Mouse (Mus musculus) liver, embryonic 14.5 days (tissue): ENCODE measurements around the gene Alox12b. TPM values are rescaled to one million over a fixed set of nuclear protein-coding genes. Genes with fewer than 3 reads are reported as not detected.

ENCODE experiments used
- ATAC-seq: fragments of 200-750 bp; cut with Nextera tagmentation; 2 replicates; pipeline ENCODE4 v1.8.0; 2017; ENCODE audit warnings: moderate number of reproducible peaks, mild to moderate bottlenecking, moderate library complexity; ENCODE audit not compliant: insufficient read depth
- DNase-seq, 3 experiments: peaks; one replicate each; pipeline ENCODE4 v3.0.0-alpha.2; 2012 to 2013; ENCODE audit warnings: low read depth in 3 of 3, low spot score in 3 of 3
- H3K27ac ChIP-seq: fragments of 300-500 bp; sonication (generic); 2 replicates; pipeline ENCODE4 v1.5.1; 2014; ENCODE audit warnings: moderate library complexity, mild to moderate bottlenecking, control low read depth, inconsistent platforms
- H3K27me3 ChIP-seq: fragments of 300-500 bp; sonication (generic); 2 replicates; pipeline ENCODE4 v1.6.1; 2014; ENCODE audit warnings: mild to moderate bottlenecking, low read length, moderate library complexity; ENCODE audit not compliant: control insufficient read depth, insufficient read depth
- H3K36me3 ChIP-seq: fragments of 300-500 bp; sonication (generic); replicated peaks from 2 replicates; pipeline ENCODE4 v1.6.1; 2014; ENCODE audit warnings: low read depth; ENCODE audit not compliant: control insufficient read depth, insufficient read depth
- H3K4me1 ChIP-seq, 2 experiments: fragments of 200-500 bp in 1 of 2; fragments of 300-500 bp in 1 of 2; sonication (generic) in 1 of 2; replicated peaks; 2 replicates each; pipeline ENCODE4 v1.6.1; 2012 to 2014; ENCODE audit warnings: antibody characterized with exemption in 1 of 2, inconsistent platforms in 1 of 2, low read length in 1 of 2; ENCODE audit not compliant: control insufficient read depth in 2 of 2, insufficient read depth in 2 of 2
- H3K4me2 ChIP-seq: fragments of 300-500 bp; sonication (generic); 2 replicates; pipeline ENCODE4 v1.6.1; 2014; ENCODE audit warnings: low read depth, mild to moderate bottlenecking, control low read depth, moderate library complexity
- H3K4me3 ChIP-seq, 2 experiments: fragments of 200-500 bp in 1 of 2; fragments of 300-500 bp in 1 of 2; sonication (generic) in 1 of 2; 2 replicates each; pipeline ENCODE4 v1.5.1; 2012 to 2014; ENCODE audit warnings: low read depth in 2 of 2, low read length in 2 of 2, mild to moderate bottlenecking in 2 of 2, control low read depth in 1 of 2, inconsistent platforms in 1 of 2, moderate library complexity in 1 of 2; ENCODE audit not compliant: insufficient read depth in 1 of 2
- H3K9ac ChIP-seq: fragments of 300-500 bp; sonication (generic); replicated peaks from 2 replicates; pipeline ENCODE4 v1.6.1; 2014; ENCODE audit warnings: mild to moderate bottlenecking, control low read depth, moderate library complexity
- H3K9me3 ChIP-seq: fragments of 300-500 bp; sonication (generic); 2 replicates; pipeline ENCODE4 v1.6.1; 2016; ENCODE audit warnings: low read length, mixed read lengths; ENCODE audit not compliant: control insufficient read depth
- CTCF ChIP-seq: IDR thresholded peaks from 2 replicates; pipeline ENCODE4 v1.5.1; 2016; ENCODE audit warnings: antibody characterized with exemption, low read depth, control low read depth
- EP300 ChIP-seq: IDR thresholded peaks from 2 replicates; pipeline ENCODE4 v1.6.1; 2016; ENCODE audit warnings: antibody characterized with exemption, low read depth
- WGBS: fragments of 180-500 bp; shearing (Covaris S2); extraction: QIAGEN DNeasy Blood & Tissue Kit; methylation state at CpG from one replicate; pipeline ENCODE4 v1.1.7; 2014; ENCODE audit not compliant: insufficient replicate concordance; 5-methylcytosine and 5-hydroxymethylcytosine counted together
- polyA plus RNA-seq, 2 experiments: library from polyadenylated mRNA; depleted of rRNA in 1 of 2; stranded (reverse) in 1 of 2; unstranded in 1 of 2; fragments of >200 nt; fragmentation: Nextera tagmentation in 1 of 2; extraction: Ambion mirVana in 1 of 2; gene quantifications; 2 replicates each; pipeline versions ENCODE4 v1.2.1 to v1.2.3; 2012 to 2014

Gene Alox12b
- polyA plus RNA-seq, 2 experiments: not detected

- H3K27ac ChIP-seq: no peak overlapping the region
- H3K9me3 ChIP-seq: no peaks in the 10 kb centered on the region
- H3K9ac ChIP-seq: no peak overlapping the region
- DNase-seq (no peak), ATAC-seq (no peak)
- no peaks in the 10 kb centered on the region for H3K36me3 ChIP-seq
- H3K27me3 ChIP-seq: peaks cover 23% of the 10 kb centered on the region
- no peaks in the 10 kb centered on the region for H3K4me1 ChIP-seq
- H3K4me2 ChIP-seq: no peak overlapping the region
- WGBS: 0% methylated on average over 14 of the region's 14 CpGs
- TF ChIP-seq CTCF: no peak
- TF ChIP-seq EP300: no peak
- H3K4me3 ChIP-seq: no peak overlapping the region
Observed at GRCm38 (mm10) chr11:69197194-69197593, 40.4 kb downstream of the Alox12b start.

GRCm38 (mm10) chr11:69197743-69198142 lies 41.0 kb downstream of the Alox12b start, which contains the start of gene Alox8:
Alox8 (minus strand) TSS chr11:69197843.
- WGBS: 29% methylated on average over 6 of the region's 6 CpGs
- DNase-seq (no peak), ATAC-seq (no peak)
- Histone ChIP-seq H3K4me1 (no peaks in the 10 kb centered on the region), H3K27ac (no peak within 1 kb of the TSS), H3K9me3 (no peaks in the 10 kb centered on the region), H3K4me3 (no peak within 1 kb of the TSS), H3K27me3 (peaks cover 23% of the 10 kb centered on the region), H3K36me3 (no peaks in the 10 kb centered on the region), H3K4me2 (no peak within 1 kb of the TSS), H3K9ac (no peak within 1 kb of the TSS)
- TF ChIP-seq EP300 (no peak), CTCF (no peak)

- no peaks in the 10 kb centered on the region for H3K36me3 ChIP-seq
- no peak overlapping the region for H3K4me3 ChIP-seq
- no peak for DNase-seq
- TF ChIP-seq EP300: no peak
- TF ChIP-seq CTCF: no peak
- H3K9ac ChIP-seq: no peak overlapping the region
- H3K9me3 ChIP-seq: no peaks in the 10 kb centered on the region
- H3K27me3 ChIP-seq: peaks cover 23% of the 10 kb centered on the region
- H3K4me2 ChIP-seq: no peak overlapping the region
- WGBS: 54% methylated on average over 1 of the region's 1 CpGs
- ATAC-seq: no peak
- H3K27ac ChIP-seq: no peak overlapping the region
- no peaks in the 10 kb centered on the region for H3K4me1 ChIP-seq
Observed at GRCm38 (mm10) chr11:69199251-69199650, 42.5 kb downstream of the Alox12b start.

- TF ChIP-seq EP300: no peak
- TF ChIP-seq CTCF: no peak
- no peak overlapping the region for H3K27ac ChIP-seq
- no peak overlapping the region for H3K4me3 ChIP-seq
- WGBS: 25% methylated on average over 6 of the region's 6 CpGs
- peaks cover 23% of the 10 kb centered on the region for H3K27me3 ChIP-seq
- H3K9me3 ChIP-seq: no peaks in the 10 kb centered on the region
- no peaks in the 10 kb centered on the region for H3K36me3 ChIP-seq
- H3K4me1 ChIP-seq: no peaks in the 10 kb centered on the region
- no peak for ATAC-seq
- H3K4me2 ChIP-seq: no peak overlapping the region
- DNase-seq: no peak
- H3K9ac ChIP-seq: no peak overlapping the region
Observed at GRCm38 (mm10) chr11:69200231-69200630, 43.4 kb downstream of the Alox12b start.

- ATAC-seq (no peak), DNase-seq (no peak)
- WGBS: 20% methylated on average over 13 of the region's 13 CpGs
- no peaks in the 10 kb centered on the region for H3K4me1 ChIP-seq
- no peaks in the 10 kb centered on the region for H3K36me3 ChIP-seq
- no peak overlapping the region for H3K4me3 ChIP-seq
- no peaks in the 10 kb centered on the region for H3K9me3 ChIP-seq
- peaks cover 8% of the 10 kb centered on the region; the same call in 1 of the 2 replicates for H3K27me3 ChIP-seq
- no peak overlapping the region for H3K4me2 ChIP-seq
- TF ChIP-seq EP300 (no peak), CTCF (no peak)
- H3K27ac ChIP-seq: no peak overlapping the region
- no peak overlapping the region for H3K9ac ChIP-seq
Observed at GRCm38 (mm10) chr11:69202469-69203230, 45.9 kb downstream of the Alox12b start.
